In the genomic region with DNA sequence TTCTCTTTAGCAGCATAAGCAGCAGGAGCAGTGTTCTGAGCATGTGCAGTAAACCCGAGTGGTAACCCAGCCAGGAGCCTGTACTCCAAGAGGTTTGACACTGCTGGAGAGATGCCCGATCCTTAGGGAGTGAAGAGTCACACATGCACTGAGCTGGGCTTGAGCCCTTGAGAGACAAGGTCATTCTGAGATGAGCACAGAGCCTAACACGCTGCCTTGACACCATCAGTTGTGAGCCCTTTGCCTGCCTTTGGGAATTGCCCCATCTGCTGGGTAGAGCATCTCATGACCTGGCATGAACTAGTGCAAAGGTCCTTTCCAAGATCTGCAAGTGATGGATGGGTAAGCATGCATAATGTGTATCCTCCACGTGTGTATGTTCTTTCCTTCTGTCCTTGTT, we compare ENCODE assay signal across 16 mouse cellular contexts. TPM values are rescaled to one million over a fixed set of nuclear protein-coding genes. Genes with fewer than 3 reads are reported as not detected.
A peak's percentile ranks its signal among the peaks of the same experiment; 100 is the strongest.
DNase-seq lines count a peak whose midpoint lies in the region; ATAC-seq and TF ChIP-seq lines count a peak whose summit lies in the region.
"Had no signal": no experiment of that assay in that cellular context is flagged by ENCODE, and none has a peak within 500 bp of the region (broad histone marks: within the 10 kb centered on the region; RNA-seq: fewer than 3 reads in every experiment).

No protein-coding gene starts in this region.

- H3K27me3 ChIP-seq in hindbrain, postnatal 0 days (ENCODE audit: insufficient read depth, low read length), result no peaks in the 10 kb centered on the region
- no peaks in the 10 kb centered on the region for H3K27me3 ChIP-seq in hindbrain, embryonic 14.5 days (ENCODE audit: control insufficient read depth, insufficient read depth, low read length)
- H3K27me3 ChIP-seq: CH12.LX; embryonic facial prominence, embryonic 13.5 days; forebrain, embryonic 13.5 days had no signal

- WGBS in hindbrain, postnatal 0 days, result 44% methylated on average over 4 of the region's 4 CpGs
- 56% methylated on average over 4 of the region's 4 CpGs for WGBS in hindbrain, embryonic 14.5 days

- H3K27ac ChIP-seq in hindbrain, postnatal 0 days, result no peak overlapping the region
- no peak overlapping the region for H3K27ac ChIP-seq in hindbrain, embryonic 14.5 days
- H3K27ac ChIP-seq: embryonic facial prominence, embryonic 13.5 days; forebrain, embryonic 13.5 days had no signal

- no peak overlapping the region for H3K4me2 ChIP-seq in hindbrain, postnatal 0 days (ENCODE audit: low read depth, low read length)
- H3K4me2 ChIP-seq in hindbrain, embryonic 14.5 days (replicated peaks), result no peak overlapping the region
- H3K4me2 ChIP-seq: embryonic facial prominence, embryonic 13.5 days; forebrain, embryonic 13.5 days had no signal

- DNase-seq in hindbrain, postnatal 0 days (ENCODE audit: low spot score), result no peak
- no peak for DNase-seq in hindbrain, embryonic 14.5 days (ENCODE audit: low spot score)
- DNase-seq in ES-CJ7 (ENCODE audit: low read depth, low spot score) (peak; percentile 48), MN1 (ENCODE audit: low spot score) (peak; percentile 16)
- DNase-seq in adrenal gland, postnatal 25 days, result peak; percentile 28
- DNase-seq in urinary bladder, postnatal 25 days (ENCODE audit: low spot score), result no peak
- no peak for DNase-seq in left cerebral cortex, adult 11 months (ENCODE audit: low spot score)
- DNase-seq: gastrocnemius, postnatal 36 days; kidney, adult 11 months; right cerebral cortex, postnatal 4 days had no signal

- H3K36me3 ChIP-seq in hindbrain, postnatal 0 days (ENCODE audit: insufficient read depth, low read length), result no peaks in the 10 kb centered on the region
- H3K36me3 ChIP-seq in hindbrain, embryonic 14.5 days (replicated peaks; ENCODE audit: control insufficient read depth, insufficient read depth), result no peaks in the 10 kb centered on the region
- H3K36me3 ChIP-seq: embryonic facial prominence, embryonic 13.5 days had no signal

- no peaks in the 10 kb centered on the region for H3K9me3 ChIP-seq in hindbrain, postnatal 0 days (ENCODE audit: low read length)
- H3K9me3 ChIP-seq in hindbrain, embryonic 14.5 days (ENCODE audit: control insufficient read depth, low read length), result no peaks in the 10 kb centered on the region
- H3K9me3 ChIP-seq: embryonic facial prominence, embryonic 13.5 days; forebrain, embryonic 13.5 days had no signal

- TF ChIP-seq CTCF in hindbrain, postnatal 0 days (IDR thresholded peaks at IDR 0.05; ENCODE audit: low read depth), result peak; percentile 41

- ATAC-seq in hindbrain, postnatal 0 days, result no peak
- ATAC-seq in hindbrain, embryonic 14.5 days (ENCODE audit: low FRiP score), result no peak
- ATAC-seq: forebrain, embryonic 13.5 days had no signal

- no peak overlapping the region for H3K9ac ChIP-seq in hindbrain, postnatal 0 days (replicated peaks; ENCODE audit: low read length)
- no peak overlapping the region for H3K9ac ChIP-seq in hindbrain, embryonic 14.5 days
- H3K9ac ChIP-seq: embryonic facial prominence, embryonic 13.5 days; forebrain, embryonic 13.5 days had no signal

- no peak overlapping the region for H3K4me3 ChIP-seq in hindbrain, postnatal 0 days (ENCODE audit: low read length)
- no peak overlapping the region for H3K4me3 ChIP-seq in hindbrain, embryonic 14.5 days (replicated peaks; ENCODE audit: low read length)
- H3K4me3 ChIP-seq: embryonic facial prominence, embryonic 13.5 days; forebrain, embryonic 13.5 days had no signal

- H3K4me1 ChIP-seq in hindbrain, postnatal 0 days (ENCODE audit: insufficient read depth, low read length), result no peaks in the 10 kb centered on the region
- no peaks in the 10 kb centered on the region for H3K4me1 ChIP-seq in hindbrain, embryonic 14.5 days (replicated peaks; ENCODE audit: control insufficient read depth, insufficient read depth, low read length)
- H3K4me1 ChIP-seq: forebrain, embryonic 13.5 days had no signal

RNA-seq across cellular contexts. Expression of a gene that starts 29.6 kb away (rescaled TPM):
- total RNA-seq in hindbrain, postnatal 0 days (2014; rRNA removed), result 2.5 and 3.3 TPM in 2 replicates
- polyA plus RNA-seq in hindbrain, postnatal 0 days (2015; fragmentation: Nextera tagmentation; extraction: Ambion mirVana), result 1.7 and 1.8 TPM in 2 replicates
- 2.0 and 3.0 TPM in 2 replicates for polyA plus RNA-seq in hindbrain, embryonic 14.5 days (2014; fragmentation: Nextera tagmentation; extraction: Ambion mirVana)
- total RNA-seq in adrenal gland, postnatal 25 days (2021), result 0.43 TPM in 1 of 2 replicates, not detected in the other
- total RNA-seq: CH12.LX; hematopoietic stem cell, adult 5-6 weeks; liver, adult 2 months; megakaryocyte progenitor cell, adult 5-6 weeks had no signal
- polyA plus RNA-seq: liver, adult 2 months had no signal

RNA-seq across cellular contexts. Expression of a gene that starts 49.7 kb away (rescaled TPM):
- 14.6 and 20.2 TPM in 2 replicates for total RNA-seq in hindbrain, postnatal 0 days (2014; rRNA removed)
- 3.5 and 3.6 TPM in 2 replicates for polyA plus RNA-seq in hindbrain, postnatal 0 days (2015; fragmentation: Nextera tagmentation; extraction: Ambion mirVana)
- polyA plus RNA-seq in hindbrain, embryonic 14.5 days (2014; fragmentation: Nextera tagmentation; extraction: Ambion mirVana), result 4.6 and 4.8 TPM in 2 replicates
- total RNA-seq in adrenal gland, postnatal 25 days (2021), result 4.6 and 5.7 TPM in 2 replicates
- total RNA-seq: CH12.LX had no signal

RNA-seq across cellular contexts. Expression of a gene that starts 58.5 kb away (rescaled TPM):
- 13.7 and 18.6 TPM in 2 replicates for total RNA-seq in hindbrain, postnatal 0 days (2014; rRNA removed)
- 3.8 and 4.1 TPM in 2 replicates for polyA plus RNA-seq in hindbrain, postnatal 0 days (2015; fragmentation: Nextera tagmentation; extraction: Ambion mirVana)
- 3.4 and 4.4 TPM in 2 replicates for polyA plus RNA-seq in hindbrain, embryonic 14.5 days (2014; fragmentation: Nextera tagmentation; extraction: Ambion mirVana)
- total RNA-seq in adrenal gland, postnatal 25 days (2021), result 58.4 and 58.6 TPM in 2 replicates

Comparison
In these comparisons a context has a peak if more than half of its experiments do, and no peak if none do; other contexts are left out.
1. DNase-seq: peak in ES-CJ7 (single experiment), MN1 (single experiment) and adrenal gland, postnatal 25 days (single experiment); none in hindbrain, postnatal 0 days (single experiment), hindbrain, embryonic 14.5 days (single experiment), urinary bladder, postnatal 25 days (single experiment) and left cerebral cortex, adult 11 months (single experiment).